Mouse (Mus musculus) liver, postnatal 0 days (tissue): Measurements from ENCODE around the gene H2-Oa. TPM values are rescaled to one million over a fixed set of nuclear protein-coding genes. Genes with fewer than 3 reads are reported as not detected.

Experiments used
- ATAC-seq: fragments of 200-750 bp; cut with Nextera tagmentation; 2 replicates; pipeline ENCODE4 v1.8.0; 2017; ENCODE audit warnings: mild to moderate bottlenecking, moderate library complexity
- DNase-seq: peaks from one replicate; pipeline ENCODE4 v3.0.0-alpha.2; 2016
- H3K27ac ChIP-seq: fragments of 300-500 bp; sonication (generic); 2 replicates; pipeline ENCODE4 v1.5.1; 2014; ENCODE audit warnings: antibody characterized with exemption, moderate library complexity, mild to moderate bottlenecking, low read depth
- H3K27me3 ChIP-seq: fragments of 300-500 bp; sonication (generic); 2 replicates; pipeline ENCODE4 v1.6.1; 2014; ENCODE audit warnings: low read length, control low read depth, mixed read lengths; ENCODE audit not compliant: insufficient read depth
- H3K36me3 ChIP-seq: fragments of 300-500 bp; sonication (generic); replicated peaks from 2 replicates; pipeline ENCODE4 v1.6.1; 2014; ENCODE audit warnings: mild to moderate bottlenecking, control low read depth, low read length, moderate library complexity, mixed read lengths; ENCODE audit not compliant: insufficient read depth
- H3K4me1 ChIP-seq: fragments of 300-500 bp; sonication (generic); 2 replicates; pipeline ENCODE4 v1.6.1; 2014; ENCODE audit warnings: antibody characterized with exemption, mild to moderate bottlenecking, control low read depth; ENCODE audit not compliant: insufficient read depth
- H3K4me2 ChIP-seq: fragments of 300-500 bp; sonication (generic); 2 replicates; pipeline ENCODE4 v1.6.1; 2014; ENCODE audit warnings: low read depth, mild to moderate bottlenecking, low read length, moderate library complexity, mixed read lengths
- H3K4me3 ChIP-seq: fragments of 300-500 bp; sonication (generic); 2 replicates; pipeline ENCODE4 v1.5.1; 2014; ENCODE audit warnings: low read depth, low read length
- H3K9ac ChIP-seq: fragments of 300-500 bp; sonication (generic); replicated peaks from 2 replicates; pipeline ENCODE4 v1.6.1; 2014; ENCODE audit warnings: mild to moderate bottlenecking, moderate library complexity
- H3K9me3 ChIP-seq: fragments of 300-500 bp; sonication (generic); 2 replicates; pipeline ENCODE4 v1.6.1; 2016; ENCODE audit warnings: mild to moderate bottlenecking, control low read depth, low read length, mixed read lengths
- CTCF ChIP-seq: sonication (generic); IDR thresholded peaks from 2 replicates; pipeline ENCODE4 v1.5.1; 2016; ENCODE audit warnings: antibody characterized with exemption, low read depth
- EP300 ChIP-seq: IDR thresholded peaks from 2 replicates; pipeline ENCODE4 v1.6.1; 2016; ENCODE audit warnings: antibody characterized with exemption, low read depth, mild to moderate bottlenecking
- WGBS: fragments of 180-500 bp; shearing (Covaris S2); extraction: QIAGEN DNeasy Blood & Tissue Kit; methylation state at CpG from one replicate; pipeline ENCODE4 v1.1.7; 2014; ENCODE audit not compliant: insufficient replicate concordance; 5-methylcytosine and 5-hydroxymethylcytosine counted together
- polyA plus RNA-seq: library from polyadenylated mRNA; unstranded; fragments of >200 nt; fragmentation: Nextera tagmentation; extraction: Ambion mirVana; gene quantifications from 2 replicates; pipeline ENCODE4 v1.2.1, GENCODE M21; 2015

Gene H2-Oa
- polyA plus RNA-seq, 1 experiment from 2014 or later = 0.85 TPM

GRCm38 (mm10) chr17:34135297-34136224 lies 43.4 kb downstream of the H2-Oa start:
- 6% methylated on average over 31 of the region's 31 CpGs for WGBS
- Histone ChIP-seq H3K9ac (0 out of 2 replicates have a peak overlapping the region, but pooled peaks have one; percentile 6), H3K4me2 (peak overlapping the region; percentile 74), H3K27ac (no peak overlapping the region), H3K4me1 (peaks cover 8% of the 10 kb centered on the region; the same call in 1 of the 2 replicates), H3K9me3 (no peaks in the 10 kb centered on the region), H3K4me3 (peak overlapping the region; percentile 43), H3K36me3 (no peaks in the 10 kb centered on the region), H3K27me3 (peaks cover 24% of the 10 kb centered on the region)
- ATAC-seq = peak; percentile 98
- no peak for TF ChIP-seq EP300
- TF ChIP-seq CTCF = peak; percentile 100
- peak; percentile 98 for DNase-seq

- Histone ChIP-seq H3K4me1 (peaks cover 8% of the 10 kb centered on the region; the same call in 1 of the 2 replicates), H3K27me3 (peaks cover 32% of the 10 kb centered on the region), H3K9ac (no peak overlapping the region), H3K36me3 (no peaks in the 10 kb centered on the region), H3K4me2 (no peak overlapping the region), H3K4me3 (no peak overlapping the region), H3K9me3 (no peaks in the 10 kb centered on the region), H3K27ac (no peak overlapping the region)
- DNase-seq (no peak), ATAC-seq (no peak)
- no peak for TF ChIP-seq CTCF
- no peak for TF ChIP-seq EP300
- 63% methylated on average over 7 of the region's 7 CpGs for WGBS
Measured at GRCm38 (mm10) chr17:34137601-34138000, 45.5 kb downstream of the H2-Oa start.

- H3K27me3 ChIP-seq = peaks cover 32% of the 10 kb centered on the region
- no peak for DNase-seq
Measured at GRCm38 (mm10) chr17:34138655-34139054, 46.5 kb downstream of the H2-Oa start.

GRCm38 (mm10) chr17:34139416-34139815 lies 47.3 kb downstream of the H2-Oa start:
- peaks cover 32% of the 10 kb centered on the region for H3K27me3 ChIP-seq
- no peak for DNase-seq

More at GRCm38 (mm10) chr17:34138655-34139054, 46.5 kb downstream of the H2-Oa start:
- TF ChIP-seq CTCF (no peak), EP300 (no peak)
- no peaks in the 10 kb centered on the region for H3K36me3 ChIP-seq
- no peak overlapping the region for H3K4me2 ChIP-seq
- 85% methylated on average over 7 of the region's 7 CpGs for WGBS
- no peak overlapping the region for H3K27ac ChIP-seq
- H3K4me1 ChIP-seq = peaks cover 8% of the 10 kb centered on the region; the same call in 1 of the 2 replicates
- H3K9me3 ChIP-seq = no peaks in the 10 kb centered on the region
- no peak for ATAC-seq
- no peak overlapping the region for H3K4me3 ChIP-seq
- no peak overlapping the region for H3K9ac ChIP-seq

GRCm38 (mm10) chr17:34140240-34140639 lies 48.1 kb downstream of the H2-Oa start:
- TF ChIP-seq EP300 (no peak), CTCF (no peak)
- Histone ChIP-seq H3K4me2 (peak overlapping the region; percentile 44; the same call in 1 of the 2 replicates), H3K27ac (no peak overlapping the region), H3K36me3 (no peaks in the 10 kb centered on the region), H3K9ac (no peak overlapping the region), H3K4me3 (no peak overlapping the region), H3K4me1 (peaks cover 8% of the 10 kb centered on the region; the same call in 1 of the 2 replicates), H3K9me3 (no peaks in the 10 kb centered on the region), H3K27me3 (peaks cover 32% of the 10 kb centered on the region)
- no peak for ATAC-seq
- 18% methylated on average over 5 of the region's 5 CpGs for WGBS
- no peak for DNase-seq

More at GRCm38 (mm10) chr17:34139416-34139815, 47.3 kb downstream of the H2-Oa start:
- WGBS = 23% methylated on average over 16 of the region's 16 CpGs
- ATAC-seq = no peak
- H3K9ac ChIP-seq = 0 out of 2 replicates have a peak overlapping the region, but pooled peaks have one; percentile 26
- no peak for TF ChIP-seq CTCF
- no peak for TF ChIP-seq EP300
- H3K4me3 ChIP-seq = peak overlapping the region; percentile 13; the same call in 1 of the 2 replicates
- H3K4me2 ChIP-seq = peak overlapping the region; percentile 44
- H3K4me1 ChIP-seq = peaks cover 8% of the 10 kb centered on the region; the same call in 1 of the 2 replicates
- H3K36me3 ChIP-seq = no peaks in the 10 kb centered on the region
- H3K27ac ChIP-seq = no peak overlapping the region
- H3K9me3 ChIP-seq = no peaks in the 10 kb centered on the region

- 37% methylated on average over 4 of the region's 4 CpGs for WGBS
- peaks cover 30% of the 10 kb centered on the region for H3K27me3 ChIP-seq
Measured at GRCm38 (mm10) chr17:34141448-34141847, 49.3 kb downstream of the H2-Oa start.

More at GRCm38 (mm10) chr17:34141448-34141847, 49.3 kb downstream of the H2-Oa start:
- no peak overlapping the region for H3K27ac ChIP-seq
- no peak for TF ChIP-seq EP300
- no peak for TF ChIP-seq CTCF
- H3K4me1 ChIP-seq = no peaks in the 10 kb centered on the region
- H3K9me3 ChIP-seq = no peaks in the 10 kb centered on the region
- no peak overlapping the region for H3K4me2 ChIP-seq
- DNase-seq = no peak
- ATAC-seq = no peak
- no peak overlapping the region for H3K4me3 ChIP-seq
- no peaks in the 10 kb centered on the region for H3K36me3 ChIP-seq
- H3K9ac ChIP-seq = no peak overlapping the region
